Mouse (Mus musculus): Measurements from ENCODE around the gene Ifi203.
"Not testable (repeated sequence)": the region's sequence is repeated elsewhere in the genome, so short reads cannot be mapped to it uniquely, and the experiment has no call there.

DNA sequence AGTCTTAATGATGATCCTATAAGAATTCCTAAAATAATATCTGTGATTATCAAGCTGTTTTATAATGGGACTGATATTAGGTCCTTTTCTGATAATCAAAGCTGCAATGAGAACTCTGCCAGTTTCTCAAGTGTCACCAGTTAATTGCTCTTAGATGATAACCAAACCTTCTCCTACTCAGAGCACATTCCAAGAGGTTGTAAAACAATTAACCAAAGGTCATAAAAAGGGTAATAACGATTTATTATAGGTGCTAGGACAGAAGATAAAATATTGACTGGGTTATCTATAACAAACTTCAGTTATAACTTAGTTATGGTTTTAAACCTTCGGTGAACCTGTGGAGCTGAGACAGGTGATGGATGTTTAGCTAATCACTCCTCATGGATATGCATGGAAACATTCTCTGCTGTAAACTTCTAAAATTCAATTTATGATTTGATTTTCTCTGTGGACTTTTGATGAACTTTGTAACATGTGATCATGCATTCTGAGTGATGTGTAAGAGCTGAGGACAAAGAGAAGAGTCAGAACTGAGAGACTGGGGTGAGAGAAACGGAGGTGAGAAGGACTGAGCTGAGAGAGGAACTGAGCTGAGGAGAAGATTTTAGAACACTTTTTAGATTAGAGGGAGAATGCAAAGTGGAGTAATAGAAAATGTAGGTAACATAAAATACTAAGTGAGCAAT is 13.5 kb upstream of the Ifi203 start:
- not testable (repeated sequence) for TF ChIP-seq CTCF (conservative IDR thresholded peaks at IDR 0.05; ENCODE audit: low read length); NANOG (IDR thresholded peaks at IDR 0.05; ENCODE audit: borderline replicate concordance, low read length); POU5F1 (IDR thresholded peaks at IDR 0.05; ENCODE audit: borderline replicate concordance, low read length)

All from E14TG2a.4 (cell line).